In the genomic region with DNA sequence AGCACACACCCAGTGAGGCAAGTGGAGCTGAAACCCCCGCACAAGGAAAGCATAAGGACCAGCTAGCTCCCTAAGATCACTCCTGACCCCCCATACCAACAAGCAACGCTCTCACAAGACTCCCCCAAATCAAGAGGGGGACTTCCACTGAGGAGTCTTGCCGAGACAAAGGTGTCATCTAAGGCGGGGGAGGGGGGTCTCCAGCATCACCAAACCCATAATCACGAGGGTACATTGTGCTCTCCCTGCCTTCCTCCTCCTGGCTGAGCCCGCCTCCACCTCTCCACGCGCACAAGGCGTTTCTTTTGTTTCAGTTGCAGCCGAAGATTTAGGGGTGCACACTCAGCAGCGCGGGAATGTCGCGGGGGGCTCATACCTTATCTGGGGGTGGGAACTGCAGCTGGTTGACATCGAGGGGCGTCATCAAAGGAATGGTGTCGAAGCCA, we compare ENCODE assay signal across 8 mouse cellular contexts. TPM values are rescaled to one million over a fixed set of nuclear protein-coding genes. Genes with fewer than 3 reads are reported as not detected.
DNase-seq lines count a peak whose midpoint lies in the region; ATAC-seq and TF ChIP-seq lines count a peak whose summit lies in the region.

No protein-coding gene starts in this region.

- no peak for TF ChIP-seq POLR2A in bone marrow macrophage, adult 2 months (IDR thresholded peaks at IDR 0.05; ENCODE audit: borderline replicate concordance, low read depth, low read length)
- TF ChIP-seq POLR2A in embryonic fibroblast, embryonic 13.5 days (IDR thresholded peaks at IDR 0.05; ENCODE audit: low read depth, low read length), result no peak

- no peak overlapping the region for H3K27ac ChIP-seq in heart, embryonic 13.5 days (replicated peaks)
- H3K27ac ChIP-seq in bone marrow macrophage, adult 2 months (ENCODE audit: insufficient read depth, low read depth, low read length), result no peak overlapping the region
- H3K27ac ChIP-seq in embryonic fibroblast, embryonic 13.5 days (ENCODE audit: insufficient read depth, low read length), result no peak overlapping the region
- peak overlapping the region; percentile 92 for H3K27ac ChIP-seq in limb, embryonic 10.5 days

- 6% methylated on average over 17 of the region's 17 CpGs for WGBS in heart, embryonic 13.5 days
- WGBS in limb, embryonic 10.5 days, result 6% methylated on average over 17 of the region's 17 CpGs

- no peak for TF ChIP-seq CTCF in bone marrow macrophage, adult 2 months (IDR thresholded peaks at IDR 0.05; ENCODE audit: low read depth, low read length)
- TF ChIP-seq CTCF in embryonic fibroblast, embryonic 13.5 days (IDR thresholded peaks at IDR 0.05; ENCODE audit: borderline replicate concordance, insufficient read depth, low read length), result no peak

- H3K4me3 ChIP-seq in heart, embryonic 13.5 days, result peak overlapping the region; percentile 63
- H3K4me3 ChIP-seq in bone marrow macrophage, adult 2 months (ENCODE audit: insufficient read depth, low read length), result 0 out of 2 replicates have a peak overlapping the region, but pooled peaks have one; percentile 5
- H3K4me3 ChIP-seq in embryonic fibroblast, embryonic 13.5 days (ENCODE audit: insufficient read depth, low read length), result peak overlapping the region; percentile 73
- peak overlapping the region; percentile 69 for H3K4me3 ChIP-seq in limb, embryonic 10.5 days

- H3K9me3 ChIP-seq in heart, embryonic 13.5 days, result 0 out of 2 replicates have a peak, but pooled peaks cover 2% of the 10 kb centered on the region
- 0 out of 2 replicates have a peak, but pooled peaks cover 1% of the 10 kb centered on the region for H3K9me3 ChIP-seq in limb, embryonic 10.5 days (replicated peaks)

- peak overlapping the region; percentile 79 for H3K9ac ChIP-seq in heart, embryonic 13.5 days

- ATAC-seq in heart, embryonic 13.5 days (ENCODE audit: extremely low read depth, insufficient number of reproducible peaks, low FRiP score, low TSS enrichment), result no peak
- ATAC-seq in CD4-positive, CD25-positive, alpha-beta regulatory T cell, adult 4 months, result no peak

- no peak for DNase-seq in heart, adult 18-20 months
- DNase-seq in limb, embryonic 10.5 days (ENCODE audit: low spot score), result peak; percentile 59
- DNase-seq in retina, embryonic 14.5 days (ENCODE audit: low spot score), result peak; percentile 43
- DNase-seq in ovary, postnatal 14 days (ENCODE audit: low spot score), result no peak

- peaks cover 79% of the 10 kb centered on the region for H3K27me3 ChIP-seq in heart, embryonic 13.5 days (replicated peaks)
- H3K27me3 ChIP-seq in limb, embryonic 10.5 days (ENCODE audit: low read depth, poor library complexity, severe bottlenecking), result peaks cover 54% of the 10 kb centered on the region

- H3K36me3 ChIP-seq in heart, embryonic 13.5 days, result peaks cover 24% of the 10 kb centered on the region
- peaks cover 43% of the 10 kb centered on the region for H3K36me3 ChIP-seq in limb, embryonic 10.5 days

- H3K4me2 ChIP-seq in heart, embryonic 13.5 days, result peak overlapping the region; percentile 82

- peaks cover 9% of the 10 kb centered on the region; the same call in 1 of the 2 replicates for H3K4me1 ChIP-seq in heart, embryonic 13.5 days
- no peaks in the 10 kb centered on the region for H3K4me1 ChIP-seq in bone marrow macrophage, adult 2 months (ENCODE audit: control insufficient read depth, insufficient read depth, low read length)
- no peaks in the 10 kb centered on the region for H3K4me1 ChIP-seq in embryonic fibroblast, embryonic 13.5 days (ENCODE audit: control insufficient read depth, insufficient read depth, low read length)
- H3K4me1 ChIP-seq in limb, embryonic 10.5 days, result peaks cover 30% of the 10 kb centered on the region

RNA-seq across cellular contexts. Expression of gene Nsg1, which starts 1.2 kb away (rescaled TPM):
- 19.5 and 19.9 TPM in 2 replicates for polyA plus RNA-seq in heart, embryonic 13.5 days (2015; fragmentation: Nextera tagmentation; extraction: Ambion mirVana)
- total RNA-seq in heart, adult 18-20 months (2021), result 1 to 10 TPM; 5.7 to 8.3 TPM
- polyA plus RNA-seq in bone marrow macrophage, adult 2 months (2012; ENCODE audit: insufficient read depth, insufficient read length, missing spikeins), result not detected in 2 replicates
- 47.2 and 69.4 TPM in 2 replicates for polyA plus RNA-seq in embryonic fibroblast, embryonic 13.5 days (2011; ENCODE audit: insufficient read length, low read depth, missing spikeins)
- polyA plus RNA-seq in limb, embryonic 10.5 days (2016; fragmentation: Nextera tagmentation; extraction: Ambion mirVana), result 77.7 and 110 TPM in 2 replicates
- under 1 TPM in 1 of 2 experiments, not detected in 1; 0.52 TPM for polyA plus RNA-seq in CD4-positive, CD25-positive, alpha-beta regulatory T cell, adult 4 months (2017; shearing (Covaris generic))

Comparison
In these comparisons a context has a peak if more than half of its experiments do, and no peak if none do; other contexts are left out.
1. H3K4me3 ChIP-seq: peak in every context shown above with its lines; median percentile 73 in embryonic fibroblast, embryonic 13.5 days; 69 in limb, embryonic 10.5 days; 63 in heart, embryonic 13.5 days; 5 in bone marrow macrophage, adult 2 months.
2. DNase-seq: peak in limb, embryonic 10.5 days (single experiment) and retina, embryonic 14.5 days (single experiment); none in heart, adult 18-20 months (0 of 2) and ovary, postnatal 14 days (single experiment).
3. RNA of gene Nsg1, which starts 1.2 kb away (polyA plus RNA-seq): 77.7 to 110 TPM in limb, embryonic 10.5 days, 47.2 to 69.4 TPM in embryonic fibroblast, embryonic 13.5 days and 19.5 to 19.9 TPM in heart, embryonic 13.5 days; 0.52 TPM in CD4-positive, CD25-positive, alpha-beta regulatory T cell, adult 4 months and not detected in bone marrow macrophage, adult 2 months; every median in the first group is over 10 times any median in the second.